Mouse (Mus musculus): ENCODE measurements around the gene Cd163.

- no peak for TF ChIP-seq POLR2A (IDR thresholded peaks at IDR 0.05; ENCODE audit: borderline replicate concordance, low read depth, low read length)
- TF ChIP-seq CTCF (IDR thresholded peaks at IDR 0.05; ENCODE audit: low read depth, low read length) = no peak
These were observed 71.9 kb downstream of the Cd163 start for GRCm38 (mm10) chr6:124376311-124376710.
